Mouse (Mus musculus) cortical plate, adult 2 months (tissue): ENCODE measurements around the gene Sh3rf3.

ENCODE experiments used
- CTCF ChIP-seq: fragments of 200-500 bp; IDR thresholded peaks from 2 replicates; pipeline ENCODE4 v1.5.1; 2011; ENCODE audit warnings: mild to moderate bottlenecking, control low read depth, low read length; ENCODE audit not compliant: insufficient read depth; ENCODE audit errors: extremely low read depth
- POLR2A ChIP-seq: fragments of 200-500 bp; IDR thresholded peaks from 2 replicates; pipeline ENCODE4 v1.6.1; 2011; ENCODE audit warnings: mild to moderate bottlenecking, low read length, control low read depth; ENCODE audit not compliant: insufficient read depth; ENCODE audit errors: extremely low read depth

GRCm38 (mm10) chr10:59119811-59120210, 306.7 kb downstream of the Sh3rf3 start:
- TF ChIP-seq POLR2A (no peak), CTCF (no peak)
